Mouse (Mus musculus): ENCODE data around the gene Il17rb.

Gene Il17rb

DNA sequence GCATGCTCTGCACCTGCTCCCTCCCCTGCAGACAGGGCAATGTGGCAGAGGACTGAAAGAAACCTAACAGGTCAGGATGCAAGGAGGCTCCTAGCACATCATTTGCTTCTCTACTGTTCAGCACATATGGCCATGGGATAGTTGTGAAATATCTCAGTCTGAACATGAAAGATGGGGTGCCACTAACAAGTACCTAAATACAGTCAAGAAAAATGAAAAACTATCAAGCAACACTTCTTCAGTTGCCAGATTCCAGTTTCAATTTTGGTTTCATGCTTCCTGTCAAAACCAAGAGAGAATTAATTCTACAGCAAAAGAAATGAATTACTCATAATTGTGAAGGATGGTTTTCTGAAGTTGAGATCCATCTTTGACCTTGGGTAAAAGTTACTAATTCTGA lies 51.3 kb downstream of the Il17rb start:
- no peak for DNase-seq

DNA sequence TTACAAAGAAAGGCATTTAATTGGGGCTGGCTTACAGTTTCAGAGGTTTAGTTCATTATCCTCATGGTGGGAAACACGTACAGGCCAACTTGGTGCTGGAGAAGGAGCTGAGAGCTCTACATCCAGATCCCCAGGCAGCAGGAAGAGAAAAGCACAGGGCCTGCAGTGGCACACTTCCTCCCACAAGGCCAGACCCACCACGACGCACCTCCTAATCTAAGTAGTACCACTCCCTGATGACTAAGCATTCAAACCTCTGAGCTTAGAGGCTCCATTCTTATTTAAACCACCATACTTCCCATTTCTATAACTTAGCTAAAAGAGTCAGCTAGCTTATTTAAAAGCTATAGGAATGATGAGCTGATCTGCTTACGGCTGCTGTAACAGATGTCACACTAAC lies 57.9 kb downstream of the Il17rb start:
- no peak for DNase-seq

DNA sequence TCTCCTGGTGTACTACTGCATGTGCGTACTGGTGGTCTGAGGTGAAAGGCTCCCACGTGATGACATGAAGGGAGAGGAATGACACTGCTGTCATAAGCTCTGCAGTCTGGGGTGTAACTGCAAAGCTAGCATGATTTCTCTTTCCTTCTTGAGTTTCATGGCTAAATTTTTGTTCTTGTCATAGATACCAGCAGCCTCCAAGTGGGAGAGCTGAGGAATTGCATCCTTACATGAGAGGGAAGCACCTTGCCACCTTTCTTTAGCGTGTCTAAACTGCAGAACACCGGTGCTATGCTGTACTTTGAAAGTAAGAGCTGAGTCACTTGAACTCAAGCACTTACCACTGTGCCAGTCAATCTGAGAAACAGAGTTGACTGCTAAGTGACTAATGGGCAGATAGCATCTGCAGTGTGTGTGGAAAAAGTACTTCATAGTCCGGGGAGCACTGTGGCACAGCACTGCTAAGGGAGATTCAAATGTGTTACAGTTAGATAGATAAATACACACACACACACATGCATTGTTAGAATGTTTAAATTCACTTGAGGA lies 61.9 kb downstream of the Il17rb start:
- no peak for DNase-seq
